Mouse (Mus musculus) limb, embryonic 11.5 days (tissue): ENCODE data around the gene Il11ra1. TPM values are rescaled to one million over a fixed set of nuclear protein-coding genes. Genes with fewer than 3 reads are reported as not detected.

Source experiments
- ATAC-seq: fragments of 200-750 bp; cut with Nextera tagmentation; 2 replicates; pipeline ENCODE4 v1.8.0; 2017; ENCODE audit warnings: low read depth; ENCODE audit not compliant: insufficient number of reproducible peaks, low FRiP score, low TSS enrichment
- DNase-seq: peaks from one replicate; pipeline ENCODE4 v3.0.0-alpha.2; 2015; ENCODE audit warnings: low spot score
- H3K27ac ChIP-seq: fragments of 300-500 bp; sonication (generic); replicated peaks from 2 replicates; pipeline ENCODE4 v1.5.1; 2014; ENCODE audit warnings: low read depth, mild to moderate bottlenecking, low read length
- H3K27me3 ChIP-seq: fragments of 300-500 bp; sonication (generic); 2 replicates; pipeline ENCODE4 v1.6.1; 2014; ENCODE audit warnings: mild to moderate bottlenecking, low read length, mixed read lengths; ENCODE audit not compliant: control insufficient read depth, insufficient read depth
- H3K36me3 ChIP-seq: fragments of 300-500 bp; sonication (generic); 2 replicates; pipeline ENCODE4 v1.6.1; 2014; ENCODE audit warnings: mild to moderate bottlenecking, low read length, moderate library complexity, mixed read lengths; ENCODE audit not compliant: control insufficient read depth, insufficient read depth
- H3K4me1 ChIP-seq: fragments of 300-500 bp; sonication (generic); 2 replicates; pipeline ENCODE4 v1.6.1; 2014; ENCODE audit warnings: low read length, mixed read lengths; ENCODE audit not compliant: control insufficient read depth, insufficient read depth
- H3K4me2 ChIP-seq: fragments of 300-500 bp; sonication (generic); 2 replicates; pipeline ENCODE4 v1.6.1; 2014; ENCODE audit warnings: low read depth, mild to moderate bottlenecking, moderate library complexity; ENCODE audit not compliant: severe bottlenecking
- H3K4me3 ChIP-seq: fragments of 300-500 bp; sonication (generic); 2 replicates; pipeline ENCODE4 v1.5.1; 2014; ENCODE audit warnings: low read depth, low read length
- H3K9ac ChIP-seq: fragments of 300-500 bp; sonication (generic); 2 replicates; pipeline ENCODE4 v1.6.1; 2014; ENCODE audit warnings: mild to moderate bottlenecking, low read length
- H3K9me3 ChIP-seq: fragments of 300-500 bp; sonication (generic); 2 replicates; pipeline ENCODE4 v1.6.1; 2016; ENCODE audit warnings: low read length; ENCODE audit not compliant: control insufficient read depth
- WGBS: fragments of 180-500 bp; shearing (Covaris S2); extraction: QIAGEN DNeasy Blood & Tissue Kit; methylation state at CpG from one replicate; pipeline ENCODE4 v1.1.7; 2014; 5-methylcytosine and 5-hydroxymethylcytosine counted together
- polyA plus RNA-seq: library from polyadenylated mRNA; unstranded; fragments of >200 nt; fragmentation: Nextera tagmentation; extraction: Ambion mirVana; gene quantifications from 2 replicates; pipeline ENCODE4 v1.2.1, GENCODE M21; 2014

Gene Il11ra1
- polyA plus RNA-seq, 1 experiment from 2014 or later: 214 TPM

GRCm38 (mm10) chr4:41715082-41715481, 15.3 kb downstream of the Il11ra1 start:
- peaks cover 5% of the 10 kb centered on the region; the same call in 1 of the 2 replicates for H3K36me3 ChIP-seq
- WGBS: 75% methylated on average over 8 of the region's 8 CpGs

DNA sequence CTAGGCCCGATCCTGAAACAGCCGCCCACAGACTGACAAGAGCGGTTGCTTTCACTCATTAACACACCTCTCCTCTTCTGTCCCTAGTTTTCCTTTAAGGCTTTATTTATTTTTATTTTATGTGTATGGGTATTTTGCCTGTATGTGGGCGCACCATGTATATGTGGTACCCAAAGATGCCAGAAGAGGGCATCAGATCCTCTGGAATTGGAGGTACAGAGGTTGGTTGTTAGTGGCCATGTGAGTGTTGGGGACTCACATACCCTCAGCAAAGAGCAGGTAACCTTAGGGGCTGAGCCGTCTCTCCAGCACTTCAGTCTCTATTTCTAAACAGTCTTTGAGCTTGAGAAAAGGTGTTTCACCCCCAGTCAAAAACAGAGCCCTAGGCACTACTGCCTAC, 15.8 kb downstream of the Il11ra1 start:
- Histone ChIP-seq H3K27me3 (no peaks in the 10 kb centered on the region), H3K4me2 (no peak overlapping the region), H3K27ac (no peak overlapping the region), H3K9ac (no peak overlapping the region), H3K4me3 (no peak overlapping the region), H3K36me3 (peaks cover 5% of the 10 kb centered on the region; the same call in 1 of the 2 replicates), H3K9me3 (no peaks in the 10 kb centered on the region), H3K4me1 (peaks cover 23% of the 10 kb centered on the region)
- no peak for DNase-seq
- WGBS: 90% methylated on average over 5 of the region's 5 CpGs
- ATAC-seq: no peak

More at GRCm38 (mm10) chr4:41715082-41715481, 15.3 kb downstream of the Il11ra1 start:
- H3K4me1 ChIP-seq: peaks cover 23% of the 10 kb centered on the region
- H3K27ac ChIP-seq: no peak overlapping the region
- H3K27me3 ChIP-seq: no peaks in the 10 kb centered on the region
- no peaks in the 10 kb centered on the region for H3K9me3 ChIP-seq
- H3K4me2 ChIP-seq: no peak overlapping the region
- ATAC-seq: no peak
- no peak overlapping the region for H3K4me3 ChIP-seq
- DNase-seq: no peak
- no peak overlapping the region for H3K9ac ChIP-seq

- Histone ChIP-seq H3K27ac (no peak overlapping the region), H3K9me3 (no peaks in the 10 kb centered on the region), H3K36me3 (peaks cover 5% of the 10 kb centered on the region; the same call in 1 of the 2 replicates), H3K4me3 (no peak overlapping the region), H3K4me1 (peaks cover 18% of the 10 kb centered on the region), H3K4me2 (no peak overlapping the region), H3K9ac (no peak overlapping the region; the same call in 1 of the 2 replicates), H3K27me3 (no peaks in the 10 kb centered on the region)
- WGBS: 31% methylated on average over 6 of the region's 6 CpGs
- ATAC-seq (no peak), DNase-seq (no peak)
Measured at GRCm38 (mm10) chr4:41716834-41717233, 17.0 kb downstream of the Il11ra1 start.

- Histone ChIP-seq H3K9me3 (no peaks in the 10 kb centered on the region), H3K9ac (peak within 1 kb of the TSS; percentile 79), H3K4me2 (peak within 1 kb of the TSS; percentile 75), H3K36me3 (peaks cover 2% of the 10 kb centered on the region; the same call in 1 of the 2 replicates), H3K27me3 (peaks cover 43% of the 10 kb centered on the region), H3K4me1 (peaks cover 5% of the 10 kb centered on the region; the same call in 1 of the 2 replicates), H3K4me3 (peak within 1 kb of the TSS; percentile 90), H3K27ac (no peak within 1 kb of the TSS)
- DNase-seq (peak; percentile 90), ATAC-seq (peak; percentile 88)
- under 1% methylated on average over 27 of the region's 27 CpGs for WGBS
Measured at GRCm38 (mm10) chr4:41722918-41723351, 23.1 kb downstream of the Il11ra1 start, which contains the start of gene Dctn3. Dctn3 (minus strand) TSS chr4:41723170.

- H3K4me1 ChIP-seq: peaks cover 10% of the 10 kb centered on the region
- no peak overlapping the region for H3K27ac ChIP-seq
- no peak overlapping the region for H3K4me3 ChIP-seq
- 14% methylated on average over 20 of the region's 20 CpGs for WGBS
- peaks cover 80% of the 10 kb centered on the region for H3K27me3 ChIP-seq
- ATAC-seq: no peak
- H3K9me3 ChIP-seq: no peaks in the 10 kb centered on the region
- DNase-seq: no peak
- no peaks in the 10 kb centered on the region for H3K36me3 ChIP-seq
- no peak overlapping the region for H3K4me2 ChIP-seq
- H3K9ac ChIP-seq: no peak overlapping the region
Measured at GRCm38 (mm10) chr4:41726826-41727621, 27.2 kb downstream of the Il11ra1 start.

- WGBS: 4% methylated on average over 39 of the region's 50 CpGs
- peaks cover 5% of the 10 kb centered on the region for H3K4me1 ChIP-seq
- peaks cover 66% of the 10 kb centered on the region for H3K27me3 ChIP-seq
- no peak within 1 kb of the TSS for H3K27ac ChIP-seq
- no peaks in the 10 kb centered on the region for H3K9me3 ChIP-seq
- ATAC-seq: no peak
- no peaks in the 10 kb centered on the region for H3K36me3 ChIP-seq
- peak within 1 kb of the TSS; percentile 29 for H3K4me3 ChIP-seq
- DNase-seq: no peak
- peak within 1 kb of the TSS; percentile 43 for H3K4me2 ChIP-seq
- H3K9ac ChIP-seq: no peak within 1 kb of the TSS
Measured at GRCm38 (mm10) chr4:41731052-41731765, 31.4 kb downstream of the Il11ra1 start, which contains the start of gene Arid3c. Arid3c (minus strand) TSS chr4:41731142.

DNA sequence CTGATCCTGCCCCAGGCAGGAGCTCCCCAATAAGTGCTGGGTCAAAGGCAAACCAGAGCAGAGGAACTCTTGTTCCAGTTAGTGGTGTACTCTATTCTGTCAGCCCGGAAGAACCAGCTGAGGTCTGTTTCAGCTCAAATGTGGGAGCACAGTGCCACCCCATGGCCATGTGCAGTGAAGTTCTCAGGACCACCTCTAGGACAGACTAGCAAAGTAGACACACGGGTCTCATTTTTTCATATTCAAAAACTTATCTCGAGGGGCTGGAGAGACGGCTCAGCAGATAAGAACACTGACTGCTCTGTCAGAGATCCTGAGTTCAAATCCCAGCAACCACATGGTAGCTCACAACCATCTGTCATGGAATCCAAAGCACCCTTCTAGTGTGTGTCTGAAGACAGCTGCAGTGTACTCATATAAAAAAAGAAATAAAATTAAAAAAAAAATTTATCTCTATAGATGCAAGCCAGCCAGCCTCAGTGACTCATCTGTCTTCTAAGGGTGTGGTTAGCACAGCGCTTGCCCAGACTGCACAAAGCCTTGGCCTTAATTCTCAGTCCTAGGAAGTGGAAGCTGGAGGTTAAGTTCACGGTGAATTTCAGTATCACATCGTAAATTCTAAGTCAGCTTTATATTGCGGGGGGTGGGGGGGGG, 37.9 kb downstream of the Il11ra1 start:
- WGBS: 31% methylated on average over 8 of the region's 8 CpGs
- H3K4me3 ChIP-seq: no peak overlapping the region
- no peak overlapping the region for H3K4me2 ChIP-seq
- H3K4me1 ChIP-seq: 0 out of 2 replicates have a peak, but pooled peaks cover 2% of the 10 kb centered on the region
- peaks cover 8% of the 10 kb centered on the region for H3K27me3 ChIP-seq
- ATAC-seq (no peak), DNase-seq (peak; percentile 78)
- H3K36me3 ChIP-seq: peaks cover 4% of the 10 kb centered on the region; the same call in 1 of the 2 replicates
- H3K9me3 ChIP-seq: no peaks in the 10 kb centered on the region
- H3K9ac ChIP-seq: no peak overlapping the region
- H3K27ac ChIP-seq: no peak overlapping the region

DNA sequence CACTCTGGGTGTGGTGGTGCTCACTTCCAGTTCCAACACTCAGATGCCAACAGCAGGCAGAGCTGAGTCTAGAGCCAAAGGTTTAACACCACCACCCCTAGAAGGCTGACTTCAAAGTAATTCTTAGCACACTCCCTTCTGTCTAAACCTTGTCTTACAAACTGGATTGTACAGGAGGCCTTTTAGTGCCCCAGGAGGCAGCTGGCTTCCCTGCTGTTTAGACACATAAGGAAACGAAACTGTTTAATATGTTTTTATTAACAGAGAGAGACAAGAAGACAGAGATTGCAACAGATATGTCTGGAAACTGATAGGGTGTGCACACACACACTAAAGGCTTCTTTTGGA, 38.4 kb downstream of the Il11ra1 start:
- H3K4me3 ChIP-seq: no peak overlapping the region
- ATAC-seq (no peak), DNase-seq (no peak)
- peaks cover 4% of the 10 kb centered on the region; the same call in 1 of the 2 replicates for H3K36me3 ChIP-seq
- peaks cover 3% of the 10 kb centered on the region for H3K27me3 ChIP-seq
- H3K4me1 ChIP-seq: 0 out of 2 replicates have a peak, but pooled peaks cover 2% of the 10 kb centered on the region
- no peaks in the 10 kb centered on the region for H3K9me3 ChIP-seq
- 44% methylated on average over 1 of the region's 1 CpGs for WGBS
- H3K9ac ChIP-seq: no peak overlapping the region
- no peak overlapping the region for H3K27ac ChIP-seq
- H3K4me2 ChIP-seq: no peak overlapping the region
